Mouse (Mus musculus): ENCODE measurements around the gene Il34. TPM values are rescaled to one million over a fixed set of nuclear protein-coding genes. Genes with fewer than 3 reads are reported as not detected.

Gene Il34
- 10 to 100 TPM in 1 of 2 experiments, 1 to 10 TPM in 1; 7.9 to 10.4 TPM for total RNA-seq (2021)
- long read RNA-seq, experiment 1, partial matches to known transcripts, result 1 of 9 reads
- long read RNA-seq, experiment 1, other reads (novel, unspliced or antisense), result 6 of 9 reads
- long read RNA-seq, experiment 2, partial matches to known transcripts, result 1 of 7 reads
- long read RNA-seq, experiment 2, other reads (novel, unspliced or antisense), result 4 of 7 reads

DNA sequence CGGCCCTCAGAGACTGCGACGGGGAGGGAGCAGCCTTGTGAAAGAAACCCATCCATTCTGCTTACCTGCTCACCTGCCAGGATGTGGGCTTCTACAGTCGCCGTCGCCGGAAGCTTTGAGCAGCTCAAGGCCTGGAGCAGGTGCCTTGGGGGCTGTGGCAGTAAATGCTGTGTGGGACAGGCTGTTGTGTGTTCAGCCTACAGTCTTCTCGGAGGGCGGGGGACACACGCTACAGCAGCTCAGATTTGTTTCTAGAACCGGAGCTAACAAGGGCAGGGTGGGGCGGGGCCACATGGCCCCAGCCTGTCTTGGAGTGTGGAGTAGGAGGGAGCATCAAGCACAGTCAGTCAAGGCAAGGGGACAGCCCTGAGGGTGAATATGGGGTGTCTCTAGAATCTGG, at the start of gene Il34:
Gene Il34, minus strand, starts transcription at position 256 of the 400 bp plus-strand sequence.
- DNase-seq (ENCODE audit: low spot score in 2 of 2), result no peak

DNA sequence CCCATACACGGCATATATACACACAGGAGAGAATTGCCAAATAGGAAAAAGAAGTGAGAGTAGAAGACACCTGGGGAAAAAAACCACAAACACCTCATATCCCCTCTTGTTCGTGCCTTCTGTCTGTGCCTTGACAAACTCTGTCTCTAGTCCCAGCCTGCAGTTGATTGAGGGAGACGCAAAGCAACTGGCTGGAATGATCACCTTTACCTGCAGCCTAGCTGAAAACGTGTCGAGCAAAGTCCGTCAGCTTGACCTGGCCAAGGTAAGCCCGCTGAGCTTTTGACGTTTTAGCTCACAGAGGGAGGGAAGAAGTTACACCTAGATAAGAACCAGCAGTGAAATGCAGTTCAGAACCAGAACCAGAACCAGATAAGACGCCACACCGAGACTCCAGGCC, 45.5 kb upstream of the Il34 start:
- DNase-seq (ENCODE audit: low spot score in 2 of 2), result no peak

DNA sequence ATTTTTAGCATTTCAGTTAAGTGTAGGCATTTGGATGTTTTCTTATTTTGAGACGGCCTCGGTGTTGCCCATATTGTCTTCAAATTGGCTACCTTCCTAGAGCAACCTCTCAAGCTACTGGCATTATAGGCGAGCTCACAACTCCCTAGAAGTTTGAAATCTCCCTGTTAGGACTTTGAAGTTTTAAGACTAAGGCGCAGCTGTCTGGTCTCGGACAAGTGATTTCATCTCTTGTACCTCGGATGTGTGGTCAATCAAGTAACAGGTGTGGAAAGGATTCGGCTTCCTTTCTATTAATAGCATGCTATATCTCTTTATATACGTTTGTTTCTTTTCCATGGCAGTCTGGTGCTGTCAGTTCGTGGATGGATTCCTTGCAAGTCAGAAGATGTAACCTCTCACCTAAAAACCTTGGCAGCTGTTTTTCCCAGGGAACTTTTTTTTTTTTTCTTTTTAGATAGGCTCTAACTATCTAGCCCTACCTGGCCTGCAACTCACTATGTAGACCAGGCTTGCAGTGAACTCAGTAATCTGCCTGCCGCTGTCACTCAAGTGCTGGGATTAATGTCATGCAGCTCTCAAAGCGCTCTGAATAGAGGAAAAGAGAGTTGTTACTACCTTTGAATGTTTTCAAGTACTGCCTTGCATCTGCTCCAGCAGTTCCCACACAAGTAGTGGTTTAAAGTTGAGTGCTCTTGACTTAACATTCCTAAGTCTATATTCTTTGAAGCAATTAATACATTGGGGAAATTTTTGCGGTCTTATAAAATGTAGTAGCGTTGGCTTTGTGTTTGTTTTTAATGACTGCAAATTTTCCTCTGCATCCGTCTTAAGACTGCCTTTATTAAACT, 42.1 kb upstream of the Il34 start:
- no peak for DNase-seq (ENCODE audit: low spot score in 2 of 2)

DNA sequence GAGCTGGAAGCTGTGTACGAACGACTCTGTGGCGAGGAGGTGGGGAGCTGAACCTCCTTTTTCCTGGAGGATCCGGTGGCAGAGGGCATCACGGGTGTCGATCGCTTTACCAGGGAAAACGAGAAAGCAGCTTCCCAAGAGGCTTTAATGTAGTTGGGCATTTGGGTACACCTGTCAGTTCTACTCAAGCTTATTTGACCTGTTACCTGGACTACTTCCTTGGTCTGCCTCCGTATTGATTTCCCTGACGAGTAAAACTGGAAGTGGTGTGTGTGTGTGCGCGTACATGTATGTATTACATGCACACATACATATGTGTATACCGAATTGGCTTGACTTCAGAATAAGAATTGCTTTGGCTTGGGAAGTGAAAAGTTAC, 41.4 kb upstream of the Il34 start:
- DNase-seq (ENCODE audit: low spot score in 2 of 2), result no peak

DNA sequence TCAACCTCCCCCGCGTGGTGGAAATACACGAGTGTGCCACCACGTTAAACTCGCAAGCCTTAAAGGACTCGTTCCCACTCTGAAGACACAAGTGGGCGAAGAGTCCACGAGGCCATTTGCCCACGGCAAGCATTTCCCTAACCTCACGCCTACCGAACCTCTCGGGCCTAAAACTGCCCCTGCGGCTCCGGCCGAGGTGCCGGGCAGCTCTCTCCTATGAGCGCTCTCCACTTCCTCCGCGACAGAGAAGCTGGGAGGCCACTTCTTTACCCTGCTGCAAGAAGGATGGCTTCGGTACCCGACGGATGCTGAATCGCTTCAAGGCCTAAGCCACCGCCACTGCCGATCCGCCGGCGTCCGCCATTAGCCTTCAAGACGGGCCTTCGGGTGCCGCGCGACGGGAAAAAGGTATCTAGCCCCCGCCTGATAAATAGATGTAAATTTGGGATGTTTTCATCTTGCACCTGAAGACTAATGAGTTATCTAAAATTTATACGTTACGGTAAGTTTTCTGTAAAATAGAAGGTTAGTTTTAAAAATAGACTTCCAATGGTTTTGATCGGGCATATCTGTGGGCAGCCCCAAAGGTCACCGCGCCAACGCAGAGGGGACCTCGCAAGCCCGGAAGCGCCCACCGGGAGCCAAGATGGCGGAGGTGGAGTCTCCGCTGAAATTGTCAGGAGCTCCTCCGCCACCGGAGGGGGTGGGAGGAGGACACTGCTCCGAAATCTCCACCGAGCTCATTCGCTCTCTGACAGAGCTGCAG, 40.9 kb upstream of the Il34 start, which contains the start of the genes Cog4 and Sf3b3:
Gene Cog4, plus strand, starts transcription at position 196 of the 766 bp plus-strand sequence.
Gene Sf3b3, minus strand, starts transcription at position 383 of the 766 bp plus-strand sequence.
- DNase-seq (ENCODE audit: low spot score in 2 of 2), result peak; percentile 74 to 85

DNA sequence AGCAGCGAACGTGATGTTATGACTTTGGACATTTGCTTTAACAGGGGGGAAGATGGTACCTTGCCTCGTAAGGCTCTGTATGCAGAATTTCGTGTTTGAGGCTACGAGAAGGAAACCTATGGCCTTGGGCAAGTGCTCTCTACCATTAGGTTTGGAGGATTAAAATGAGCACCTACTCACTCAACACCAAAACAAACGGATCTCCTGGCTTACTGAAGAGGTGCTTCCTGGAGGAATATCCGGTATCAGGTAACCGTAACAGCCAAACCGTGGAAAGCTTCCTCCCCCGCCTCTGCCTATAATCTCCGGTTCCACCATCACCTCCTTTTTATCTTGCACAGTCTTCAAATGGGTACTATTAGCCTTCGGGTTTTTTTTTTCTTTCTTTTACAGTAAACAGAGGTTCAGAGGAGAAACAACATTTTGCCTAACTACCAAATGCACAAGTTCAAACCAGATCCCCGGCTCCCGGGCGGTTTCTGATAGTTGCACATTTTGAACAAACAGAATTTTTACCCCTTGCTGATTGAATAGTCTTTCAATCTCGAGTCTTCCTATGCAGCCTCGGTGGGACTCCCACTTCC, 40.2 kb upstream of the Il34 start:
- DNase-seq (ENCODE audit: low spot score in 2 of 2), result no peak

DNA sequence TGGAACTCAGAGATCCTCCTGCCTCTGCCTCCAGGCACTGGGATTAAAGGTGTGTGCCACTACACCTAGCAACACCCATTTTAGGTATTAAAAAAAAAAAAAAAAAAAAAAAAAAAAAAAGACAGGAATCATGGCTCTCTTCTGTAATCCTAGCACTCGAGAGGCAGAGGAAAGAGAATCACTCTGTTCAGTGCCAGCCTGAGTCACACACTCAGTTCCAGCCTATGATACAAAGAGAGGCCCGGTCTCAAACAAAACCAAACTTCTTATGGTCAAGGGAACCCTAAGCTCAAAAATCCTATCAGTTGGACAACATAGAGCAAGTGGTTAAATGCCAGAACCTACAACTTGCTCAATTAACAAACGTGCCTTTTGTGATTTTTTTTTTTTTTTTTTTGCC, 39.2 kb upstream of the Il34 start:
- DNase-seq (ENCODE audit: low spot score in 2 of 2), result no peak

DNA sequence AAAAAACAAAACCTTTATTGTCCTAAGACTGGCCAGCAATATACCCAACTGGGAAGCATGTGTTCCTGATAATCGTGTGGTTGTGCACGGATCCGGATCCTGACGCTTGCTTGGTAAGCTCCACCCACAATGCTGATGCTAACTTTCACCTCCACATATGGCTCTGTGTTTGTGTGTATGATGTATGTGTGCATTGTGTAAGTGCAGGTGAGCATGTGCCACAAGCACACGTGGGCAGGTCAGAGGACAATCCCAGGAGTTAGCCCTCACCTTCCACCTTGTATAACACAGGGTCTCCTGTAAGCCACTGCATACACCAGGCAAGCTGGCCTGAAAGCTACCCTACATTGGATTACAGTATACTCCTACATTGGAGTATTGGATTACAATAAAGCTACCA, 37.5 kb upstream of the Il34 start:
- DNase-seq (ENCODE audit: low spot score in 2 of 2), result no peak

DNA sequence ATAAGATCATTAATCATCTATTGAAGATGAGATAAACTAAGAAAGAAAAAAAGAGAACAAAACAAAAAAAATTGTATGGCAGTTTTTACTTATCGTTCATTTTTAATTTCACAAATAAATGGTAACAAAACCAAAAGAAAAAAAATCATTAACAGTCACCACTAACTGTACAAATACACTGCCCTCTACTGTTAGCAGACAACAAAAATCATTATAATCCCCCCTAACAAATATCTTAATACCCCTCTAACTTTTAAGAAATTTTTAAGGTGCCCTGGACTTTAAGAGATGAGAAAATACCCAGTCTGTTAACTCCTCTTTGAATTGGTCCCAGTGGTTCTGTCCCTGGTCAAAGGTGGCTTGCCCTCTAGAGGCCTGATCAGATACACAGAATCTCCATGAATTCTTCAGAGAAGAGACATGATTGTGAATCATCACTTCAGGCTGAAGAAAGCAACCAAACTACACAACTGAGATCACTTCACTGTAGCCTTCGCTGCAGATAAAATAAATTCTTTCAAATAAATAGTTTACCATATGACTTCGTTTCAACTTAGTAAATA, 36.4 kb upstream of the Il34 start:
- DNase-seq (ENCODE audit: low spot score in 2 of 2), result no peak

DNA sequence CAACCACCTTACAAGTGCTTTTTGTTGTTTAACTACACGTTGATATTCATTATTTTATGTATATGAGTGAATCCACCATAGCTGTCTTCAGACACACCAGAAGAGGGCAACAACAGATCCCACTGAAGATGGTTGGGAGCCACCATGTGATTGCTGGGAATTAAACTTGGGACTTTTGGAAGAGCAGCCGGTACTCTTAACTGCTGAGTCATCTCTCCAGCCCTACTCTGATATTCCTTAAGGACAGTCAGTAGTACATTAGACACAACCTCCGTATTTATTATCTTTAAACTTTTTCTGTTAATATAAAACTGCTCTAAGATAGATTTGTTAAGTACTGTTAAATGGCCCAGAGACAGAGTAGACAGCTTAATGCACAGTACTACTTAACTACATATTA, 26.2 kb upstream of the Il34 start:
- DNase-seq (ENCODE audit: low spot score in 2 of 2), result no peak

DNA sequence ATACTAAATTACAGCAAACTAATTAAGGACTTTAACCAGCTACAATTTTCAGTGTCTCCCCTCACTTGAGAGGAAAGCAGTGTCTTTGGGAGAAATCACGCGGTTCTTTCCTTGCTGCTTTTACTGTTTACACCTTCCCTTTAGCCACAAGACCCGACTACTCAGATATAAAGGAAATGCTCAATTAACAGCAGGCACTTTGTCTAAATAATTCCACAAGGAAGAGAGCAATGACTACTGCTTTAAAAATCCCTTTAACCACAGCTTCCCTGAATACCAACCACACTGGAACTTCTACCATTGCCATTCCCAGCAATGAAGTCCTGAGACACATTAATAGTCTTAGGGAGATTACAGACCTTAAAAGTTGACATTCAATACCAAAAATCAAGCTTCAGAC, 22.8 kb upstream of the Il34 start:
- DNase-seq (ENCODE audit: low spot score in 2 of 2), result no peak

DNA sequence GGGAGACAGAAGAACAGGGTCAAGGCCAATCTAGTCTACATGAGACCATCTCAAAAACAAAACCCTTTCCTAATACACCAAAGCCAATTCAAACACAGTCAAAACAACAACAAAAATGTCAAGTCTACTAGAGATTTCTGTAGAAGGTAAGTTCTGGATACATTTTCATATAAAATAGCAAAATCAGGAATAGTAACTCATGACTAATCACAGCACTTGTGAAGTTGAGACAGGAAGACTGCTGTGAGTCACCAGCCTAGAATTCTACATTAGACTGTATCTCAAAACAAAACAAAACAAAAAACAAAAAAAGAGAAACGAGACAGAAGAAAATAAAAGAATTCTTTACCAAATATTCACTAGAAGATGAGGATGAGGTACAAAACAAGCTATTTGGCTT, 19.1 kb upstream of the Il34 start:
- DNase-seq (ENCODE audit: low spot score in 2 of 2), result no peak

DNA sequence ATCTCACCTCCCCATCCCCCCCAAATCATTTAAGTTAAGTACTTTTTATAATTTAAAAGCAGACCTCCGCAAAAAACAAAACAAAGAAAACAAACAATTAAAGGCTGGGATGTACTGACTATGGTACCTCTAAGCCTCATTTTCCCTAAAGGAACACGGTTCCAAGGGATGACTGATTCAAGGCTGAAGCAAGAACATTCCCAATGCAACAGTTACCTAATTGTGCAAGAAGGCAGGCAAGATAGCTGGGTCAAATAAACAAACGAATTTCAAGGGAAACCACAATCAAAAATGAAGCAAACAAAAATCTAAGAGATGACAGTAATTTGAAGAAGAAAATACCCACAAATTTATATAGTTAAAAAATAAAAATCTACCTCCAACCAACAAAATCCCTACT, 16.2 kb upstream of the Il34 start:
- DNase-seq (ENCODE audit: low spot score in 2 of 2), result no peak

DNA sequence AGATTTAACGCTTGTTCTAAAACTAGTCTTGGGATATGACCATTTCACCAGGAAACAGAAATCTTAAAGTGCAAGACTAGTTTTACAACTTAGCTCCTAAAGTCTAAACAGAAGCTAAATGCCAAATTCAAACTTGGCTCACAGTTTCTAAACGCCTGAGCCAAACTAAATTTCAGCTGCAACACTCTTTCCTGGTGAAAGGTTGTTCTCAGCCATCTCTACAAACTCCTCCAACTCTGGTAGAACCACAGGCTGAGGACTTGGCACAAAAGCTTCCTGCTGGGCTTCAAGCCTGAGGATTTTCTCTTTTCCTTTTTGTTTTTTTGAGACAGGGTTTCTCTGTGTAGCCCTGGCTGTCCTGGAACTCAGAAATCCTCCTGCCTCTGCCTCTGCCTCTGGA, 14.5 kb upstream of the Il34 start:
- DNase-seq (ENCODE audit: low spot score in 2 of 2), result no peak

DNA sequence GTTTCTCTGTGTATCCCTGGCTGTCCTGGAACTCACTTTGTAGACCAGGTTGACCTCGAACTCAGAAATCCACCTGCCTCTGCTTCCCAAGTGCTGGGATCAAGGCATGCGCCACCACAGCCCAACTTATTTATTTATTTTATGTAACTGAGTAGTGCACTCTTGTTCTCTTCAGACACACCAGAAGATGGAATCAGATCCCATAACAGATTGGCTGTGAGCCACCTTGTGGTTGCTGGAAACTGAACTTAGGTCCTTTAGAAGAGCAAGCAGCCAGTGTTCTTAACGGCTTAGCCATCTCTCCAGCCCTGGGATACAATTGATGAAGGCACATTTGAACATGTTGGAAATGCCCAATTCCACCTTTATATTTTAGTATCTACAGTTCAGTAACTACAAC, 12.9 kb upstream of the Il34 start:
- DNase-seq (ENCODE audit: low spot score in 2 of 2), result no peak

DNA sequence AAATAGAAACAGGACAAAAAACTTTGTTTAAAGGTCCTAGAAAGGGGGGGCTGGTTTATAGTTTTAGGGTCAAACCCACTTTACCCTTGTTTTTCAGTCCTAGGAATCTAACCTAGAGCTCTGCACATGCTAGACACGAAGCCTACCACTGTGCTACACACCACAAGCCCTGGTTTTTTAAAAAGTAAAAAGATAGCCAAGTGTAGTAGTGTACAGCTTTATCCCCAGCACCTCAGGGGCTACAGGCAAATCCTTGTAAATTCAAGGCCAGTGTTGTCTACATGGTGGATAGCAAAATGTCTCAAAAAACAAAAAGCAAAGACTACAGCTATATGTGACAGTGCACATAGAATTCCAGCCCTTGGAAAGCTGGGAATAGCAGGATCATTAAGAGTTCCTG, 11.3 kb upstream of the Il34 start:
- DNase-seq (ENCODE audit: low spot score in 2 of 2), result no peak

DNA sequence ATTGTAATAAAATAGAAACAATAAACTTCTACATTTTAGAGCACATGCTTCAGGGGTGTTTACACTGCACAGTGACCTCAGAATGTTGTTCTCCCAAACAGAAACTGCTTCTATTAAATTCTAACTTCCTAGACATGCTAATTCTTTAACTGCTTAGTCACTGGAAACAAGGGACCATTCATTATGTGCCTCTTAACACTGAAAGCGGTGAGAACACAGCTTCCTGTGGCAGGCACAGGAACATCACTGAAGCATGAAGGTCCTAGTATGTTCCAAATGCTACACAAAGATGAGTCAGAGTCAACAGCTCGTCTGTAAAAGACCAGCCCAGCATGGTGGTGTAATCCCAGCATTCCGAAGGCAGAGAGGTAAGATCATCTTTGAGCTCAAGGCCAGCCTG, 9.6 kb upstream of the Il34 start:
- DNase-seq (ENCODE audit: low spot score in 2 of 2), result no peak

DNA sequence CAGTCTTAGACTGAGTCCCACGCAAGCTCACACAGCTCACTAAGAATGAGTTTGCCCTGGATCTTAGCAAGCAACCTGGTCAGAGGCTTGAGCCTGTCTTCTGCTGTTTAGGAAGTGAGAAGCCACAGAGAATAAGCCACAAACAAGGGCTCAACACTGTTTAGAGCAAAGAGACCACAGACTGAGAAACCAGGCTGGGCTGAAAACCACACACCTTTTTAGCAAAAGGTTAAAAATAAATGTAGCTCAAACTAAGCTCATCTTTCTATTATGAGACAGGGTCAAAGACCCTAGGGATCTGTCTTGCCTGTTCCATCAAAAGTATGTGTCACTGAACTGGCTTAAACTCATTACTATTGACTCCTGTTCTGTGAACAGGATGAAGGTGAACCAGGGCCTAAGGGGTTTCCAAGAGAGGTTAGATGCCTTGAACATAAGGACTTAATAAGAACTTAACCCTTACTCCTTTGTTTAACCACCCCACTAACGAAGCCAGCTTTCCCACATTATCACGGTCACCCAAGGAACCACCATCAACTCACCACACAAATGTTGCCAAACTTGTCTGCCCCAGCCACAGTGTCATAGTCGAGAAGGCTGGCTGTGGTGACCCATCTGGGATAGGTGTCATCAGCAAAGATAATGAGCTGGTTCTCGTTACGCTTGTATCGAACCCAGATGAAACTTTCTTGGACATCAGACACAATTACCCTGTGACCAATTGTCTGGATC, 7.5 kb upstream of the Il34 start:
- no peak for DNase-seq (ENCODE audit: low spot score in 2 of 2)

DNA sequence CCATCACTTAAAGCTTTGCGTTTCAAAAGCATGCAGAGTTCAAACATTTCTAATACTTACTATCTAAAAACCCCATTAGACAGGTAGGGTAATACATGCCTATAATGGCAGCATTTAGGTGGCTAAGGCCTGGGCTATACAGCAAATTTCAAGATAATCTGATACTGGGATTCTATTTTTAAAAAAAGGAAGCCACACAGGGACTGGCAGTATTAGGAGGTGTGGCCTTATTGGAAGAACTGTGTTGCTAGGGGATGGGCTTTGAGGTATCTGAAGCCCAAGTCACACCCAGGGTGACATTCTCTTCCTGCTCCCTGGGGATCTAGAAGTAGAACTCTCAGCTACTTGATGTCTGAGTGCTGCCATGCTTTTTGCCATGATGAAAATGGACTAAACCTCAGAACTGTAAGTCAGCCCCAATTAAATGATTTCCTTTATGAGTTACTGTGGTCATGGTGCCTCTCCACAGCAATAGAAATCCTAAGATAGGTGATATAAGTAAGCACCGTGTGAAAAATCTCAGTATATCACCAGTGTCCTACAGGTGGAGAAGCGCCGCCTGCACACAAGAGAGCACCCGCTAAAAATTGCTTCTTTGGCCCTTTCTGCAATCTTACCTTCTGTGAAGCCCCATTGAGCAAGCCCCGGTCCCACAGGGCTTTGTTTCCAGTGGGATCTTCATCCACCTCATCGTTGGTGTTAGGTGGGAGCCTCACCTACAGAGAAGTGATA, 6.8 kb upstream of the Il34 start:
- DNase-seq (ENCODE audit: low spot score in 2 of 2), result no peak

DNA sequence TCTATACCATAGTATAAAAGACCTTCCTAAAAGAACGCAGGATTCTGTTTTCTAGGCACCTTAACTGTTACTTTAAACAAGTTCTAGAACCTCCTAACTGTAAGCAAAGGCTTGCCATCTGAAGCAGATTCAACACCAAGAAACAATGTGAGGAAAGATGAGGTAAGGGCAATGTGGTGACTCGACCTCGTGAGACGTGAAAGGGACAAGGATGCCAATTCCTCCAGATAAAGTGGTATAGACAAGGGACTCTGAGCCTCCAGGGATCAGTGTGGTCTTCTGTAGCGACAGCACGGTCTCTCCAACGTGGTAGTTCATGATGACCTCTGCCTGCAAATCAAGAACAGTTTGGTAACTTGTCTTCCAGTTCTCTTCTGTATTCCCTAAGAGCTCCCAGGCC, 6.1 kb upstream of the Il34 start:
- DNase-seq (ENCODE audit: low spot score in 2 of 2), result no peak

Measured in gastrocnemius, postnatal 4 days (tissue).